Mouse (Mus musculus) CH12.LX (cell line): Measurements from ENCODE around the gene B3gnt2. TPM values are rescaled to one million over a fixed set of nuclear protein-coding genes. Genes with fewer than 3 reads are reported as not detected.

Source experiments
- DNase-seq: peaks from one replicate; pipeline ENCODE4 v3.0.0-alpha.2; 2013; ENCODE audit errors: extremely low read depth
- H3K27ac ChIP-seq: 2 replicates; pipeline ENCODE4 v1.5.1; 2012; ENCODE audit warnings: low read depth, mild to moderate bottlenecking, control low read depth, moderate library complexity; ENCODE audit not compliant: insufficient read depth
- H3K27me3 ChIP-seq: replicated peaks from 2 replicates; pipeline ENCODE3; 2012; ENCODE audit warnings: inconsistent platforms
- H3K36me3 ChIP-seq, 2 experiments: replicated peaks in 1 of 2; 2 replicates each; pipeline versions ENCODE3 to v1.6.1; 2012; ENCODE audit warnings: inconsistent platforms in 1 of 2, low read length in 1 of 2, mild to moderate bottlenecking in 1 of 2, mixed read lengths in 1 of 2, moderate library complexity in 1 of 2; ENCODE audit not compliant: control insufficient read depth in 1 of 2, insufficient read depth in 1 of 2
- H3K4me1 ChIP-seq, 2 experiments: 2 replicates each; pipeline ENCODE4 v1.6.1; 2012; ENCODE audit warnings: inconsistent platforms in 1 of 2, moderate library complexity in 1 of 2; ENCODE audit not compliant: insufficient read depth in 2 of 2, control insufficient read depth in 1 of 2
- H3K4me2 ChIP-seq: 2 replicates; pipeline ENCODE4 v1.6.1; 2012; ENCODE audit warnings: low read depth, mild to moderate bottlenecking, control low read depth; ENCODE audit not compliant: poor library complexity, insufficient read depth, severe bottlenecking
- H3K4me3 ChIP-seq, 3 experiments: fragments of 150-350 bp in 1 of 3; sonication (generic) in 1 of 3; replicated peaks in 1 of 3; 2 replicates each; pipeline versions ENCODE3 to v1.5.1; 2011 to 2012; ENCODE audit warnings: low read depth in 2 of 3, low read length in 2 of 3, mild to moderate bottlenecking in 2 of 3, moderate library complexity in 2 of 3, control low read depth in 1 of 3, improper control_type of control experiment in 1 of 3, inconsistent platforms in 1 of 3, mixed read lengths in 1 of 3; ENCODE audit not compliant: poor library complexity in 1 of 3
- H3K79me2 ChIP-seq: replicated peaks from 2 replicates; pipeline ENCODE4 v1.6.1; 2012; ENCODE audit warnings: mild to moderate bottlenecking, moderate library complexity; ENCODE audit not compliant: control insufficient read depth, poor library complexity, insufficient read depth, severe bottlenecking; ENCODE audit errors: extremely low read depth
- H3K9ac ChIP-seq: 2 replicates; pipeline ENCODE4 v1.6.1; 2012; ENCODE audit warnings: low read depth, mild to moderate bottlenecking, control low read depth, moderate library complexity; ENCODE audit not compliant: insufficient read depth
- H3K9me3 ChIP-seq: replicated peaks from 2 replicates; pipeline ENCODE3; 2012; ENCODE audit warnings: low read length, inconsistent platforms, mixed read lengths
- BHLHE40 ChIP-seq: IDR thresholded peaks from 2 replicates; pipeline ENCODE4 v1.6.1; 2011; ENCODE audit warnings: mild to moderate bottlenecking, low read depth, low read length, improper control_type of control experiment
- CHD1 ChIP-seq: IDR thresholded peaks from 2 replicates; pipeline ENCODE4 v1.6.1; 2012; ENCODE audit warnings: low read depth, low read length, improper control_type of control experiment, inconsistent platforms
- CHD2 ChIP-seq: IDR thresholded peaks from 2 replicates; pipeline ENCODE4 v1.6.1; 2011; ENCODE audit warnings: low read length, improper control_type of control experiment
- CTCF ChIP-seq, 2 experiments: IDR thresholded peaks in 1 of 2; conservative IDR thresholded peaks in 1 of 2; 2 replicates each; pipeline ENCODE4 v1.5.1; 2011 to 2012; ENCODE audit warnings: low read depth in 2 of 2, low read length in 2 of 2, improper control_type of control experiment in 1 of 2, inconsistent platforms in 1 of 2, mild to moderate bottlenecking in 1 of 2, moderate library complexity in 1 of 2
- E2F4 ChIP-seq: IDR thresholded peaks from 2 replicates; pipeline ENCODE4 v1.6.1; 2011; ENCODE audit warnings: low read depth, low read length, improper control_type of control experiment; ENCODE audit not compliant: insufficient replicate concordance
- ELF1 ChIP-seq: IDR thresholded peaks from 2 replicates; pipeline ENCODE4 v1.6.1; 2014; ENCODE audit warnings: low read depth, mild to moderate bottlenecking, inconsistent platforms, low read length, improper control_type of control experiment
- EP300 ChIP-seq: IDR thresholded peaks from 2 replicates; pipeline ENCODE4 v1.6.1; 2011; ENCODE audit warnings: low read length, improper control_type of control experiment
- ETS1 ChIP-seq: conservative IDR thresholded peaks from 2 replicates; pipeline ENCODE4 v1.6.1; 2012; ENCODE audit warnings: low read depth, mild to moderate bottlenecking, inconsistent platforms, low read length, improper control_type of control experiment, moderate library complexity
- GABPA ChIP-seq: IDR thresholded peaks from 2 replicates; pipeline ENCODE4 v1.6.1; 2012; ENCODE audit warnings: low read depth, low read length, improper control_type of control experiment, inconsistent platforms; ENCODE audit not compliant: insufficient replicate concordance
- HCFC1 ChIP-seq: IDR thresholded peaks from 2 replicates; pipeline ENCODE4 v1.6.1; 2012; ENCODE audit warnings: low read depth, mild to moderate bottlenecking, inconsistent platforms, low read length, improper control_type of control experiment
- IRF4 ChIP-seq: IDR thresholded peaks from 2 replicates; pipeline ENCODE4 v1.6.1; 2014; ENCODE audit warnings: low read depth, mild to moderate bottlenecking, inconsistent platforms, low read length, improper control_type of control experiment
- KAT2A ChIP-seq: IDR thresholded peaks from 2 replicates; pipeline ENCODE4 v1.6.1; 2012; ENCODE audit warnings: low read length, improper control_type of control experiment, inconsistent platforms; ENCODE audit not compliant: insufficient replicate concordance
- MAFK ChIP-seq: IDR thresholded peaks from 2 replicates; pipeline ENCODE4 v1.6.1; 2011; ENCODE audit warnings: low read length, improper control_type of control experiment; ENCODE audit not compliant: insufficient replicate concordance
- MAX ChIP-seq: IDR thresholded peaks from 2 replicates; pipeline ENCODE4 v1.6.1; 2011; ENCODE audit warnings: low read length, improper control_type of control experiment
- MAZ ChIP-seq: IDR thresholded peaks from 2 replicates; pipeline ENCODE4 v1.6.1; 2012; ENCODE audit warnings: low read depth, mild to moderate bottlenecking, inconsistent platforms, low read length, improper control_type of control experiment, moderate library complexity
- MEF2A ChIP-seq: IDR thresholded peaks from 2 replicates; pipeline ENCODE4 v1.6.1; 2014; ENCODE audit warnings: low read depth, mild to moderate bottlenecking, inconsistent platforms, low read length, improper control_type of control experiment, borderline replicate concordance
- MXI1 ChIP-seq: IDR thresholded peaks from 2 replicates; pipeline ENCODE4 v1.6.1; 2011; ENCODE audit warnings: mild to moderate bottlenecking, low read depth, low read length, improper control_type of control experiment
- MYC ChIP-seq: IDR thresholded peaks from 2 replicates; pipeline ENCODE4 v1.6.1; 2011; ENCODE audit warnings: low read depth, mild to moderate bottlenecking, improper control_type of control experiment, low read length
- NRF1 ChIP-seq: IDR thresholded peaks from 2 replicates; pipeline ENCODE4 v1.6.1; 2014; ENCODE audit warnings: low read depth, mild to moderate bottlenecking, inconsistent platforms, low read length, improper control_type of control experiment, moderate library complexity
- PAX5 ChIP-seq: IDR thresholded peaks from 2 replicates; pipeline ENCODE4 v1.6.1; 2012; ENCODE audit warnings: low read length, inconsistent platforms, mixed read lengths
- POLR2A ChIP-seq: IDR thresholded peaks from 2 replicates; pipeline ENCODE4 v1.6.1; 2011; ENCODE audit warnings: low read depth, mild to moderate bottlenecking, improper control_type of control experiment, low read length
- POLR2AphosphoS2 ChIP-seq: IDR thresholded peaks from 2 replicates; pipeline ENCODE4 v1.6.1; 2011; ENCODE audit warnings: low read depth, low read length, improper control_type of control experiment
- RAD21 ChIP-seq: IDR thresholded peaks from 2 replicates; pipeline ENCODE4 v1.6.1; 2011; ENCODE audit warnings: low read depth, mild to moderate bottlenecking, low read length, improper control_type of control experiment, moderate library complexity
- RCOR1 ChIP-seq: conservative IDR thresholded peaks from 2 replicates; pipeline ENCODE4 v1.6.1; 2012; ENCODE audit warnings: low read depth, mild to moderate bottlenecking, inconsistent platforms, low read length, improper control_type of control experiment
- TBP ChIP-seq: conservative IDR thresholded peaks from 2 replicates; pipeline ENCODE4 v1.6.1; 2011; ENCODE audit warnings: low read depth, low read length, improper control_type of control experiment
- TCF12 ChIP-seq: IDR thresholded peaks from 2 replicates; pipeline ENCODE4 v1.6.1; 2014; ENCODE audit warnings: low read depth, mild to moderate bottlenecking, inconsistent platforms, low read length, improper control_type of control experiment
- UBTF ChIP-seq: IDR thresholded peaks from 2 replicates; pipeline ENCODE4 v1.6.1; 2012; ENCODE audit warnings: low read depth, mild to moderate bottlenecking, inconsistent platforms, low read length, improper control_type of control experiment, moderate library complexity
- USF1 ChIP-seq: IDR thresholded peaks from 2 replicates; pipeline ENCODE4 v1.6.1; 2014; ENCODE audit warnings: low read depth, mild to moderate bottlenecking, inconsistent platforms, low read length, improper control_type of control experiment
- USF2 ChIP-seq: conservative IDR thresholded peaks from 2 replicates; pipeline ENCODE4 v1.6.1; 2011; ENCODE audit warnings: low read depth, low read length, improper control_type of control experiment
- ZC3H11A ChIP-seq: IDR thresholded peaks from 2 replicates; pipeline ENCODE4 v1.6.1; 2012; ENCODE audit warnings: low read depth, mild to moderate bottlenecking, inconsistent platforms, low read length, improper control_type of control experiment
- ZKSCAN1 ChIP-seq: IDR thresholded peaks from 2 replicates; pipeline ENCODE4 v1.6.1; 2012; ENCODE audit warnings: low read depth, inconsistent platforms, low read length, improper control_type of control experiment, borderline replicate concordance
- ZMIZ1 ChIP-seq: IDR thresholded peaks from 2 replicates; pipeline ENCODE4 v1.6.1; 2012; ENCODE audit warnings: low read depth, mild to moderate bottlenecking, inconsistent platforms, low read length, improper control_type of control experiment
- dilution Hi-C: fragments of 300-500 bp; cut with MboI; formaldehyde crosslinking; loops from 2 replicates; pipeline ENCODE4 v1.14.3; 2020; ENCODE audit warnings: low sequenced_read_pairs; ENCODE audit not compliant: extremely low pct_unique_long_range_greater_than_20kb, extremely low pct_ligation_motif_present
- in situ Hi-C: fragments of 300-500 bp; cut with MboI; formaldehyde crosslinking; loops from 3 replicates; pipeline ENCODE4 v1.14.3; 2019; ENCODE audit warnings: low sequenced_read_pairs, low pct_ligation_motif_present, low pct_unique_long_range_greater_than_20kb, mixed read lengths
- polyA plus RNA-seq: library from polyadenylated mRNA; unstranded; fragments of >175 nt; gene quantifications from 2 replicates; pipeline ENCODE4 v1.2.1, GENCODE M21; 2012; ENCODE audit warnings: low read depth; ENCODE audit not compliant: insufficient read length
- total RNA-seq, 2 experiments: library from RNA; depleted of rRNA; stranded (reverse); fragments of 300-350 nt in 1 of 2; fragments of >200 nt in 1 of 2; gene quantifications; 2 replicates each; pipeline ENCODE4 v1.2.3; 2012 to 2014

B3gnt2 gene
- total and polyA plus RNA-seq, 3 experiments = 74.6 to 96.0 (median 75.2) TPM

DNA sequence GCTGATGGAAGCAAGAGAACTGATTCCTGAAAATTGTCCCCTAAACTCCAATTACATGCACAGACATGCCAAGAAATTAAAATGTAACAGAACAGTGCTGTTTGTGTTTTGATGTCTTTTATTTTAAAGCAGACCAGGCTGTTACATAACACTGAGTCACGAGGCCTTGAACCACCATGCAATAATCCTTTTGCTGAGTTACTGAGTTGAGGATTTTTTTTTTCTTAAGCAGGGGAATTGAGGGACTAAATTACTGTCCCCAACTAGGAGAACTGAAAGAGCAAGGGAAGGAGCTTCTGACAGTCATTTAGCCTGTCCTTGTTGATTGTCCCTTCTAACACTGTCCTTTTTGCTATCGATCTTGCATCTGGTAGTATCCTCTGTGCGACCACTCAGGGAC, 76.3 kb downstream of the B3gnt2 start:
- Histone ChIP-seq H3K9ac (no peak overlapping the region), H3K27me3 (no peaks in the 10 kb centered on the region), H3K4me2 (no peak overlapping the region), H3K4me1 (peaks cover 16 to 66% of the 10 kb centered on the region in 2 experiments), H3K9me3 (no peaks in the 10 kb centered on the region), H3K4me3 (no peak overlapping the region), H3K27ac (no peak overlapping the region), H3K79me2 (no peaks in the 10 kb centered on the region), H3K36me3 (peaks cover 0 to 17% of the 10 kb centered on the region in 2 experiments)
- DNase-seq = no peak
- TF ChIP-seq BHLHE40 = no peak
- no peak for TF ChIP-seq E2F4
- no peak for TF ChIP-seq ZMIZ1
- TF ChIP-seq EP300 = no peak
- no peak for TF ChIP-seq USF2
- no peak for TF ChIP-seq TCF12
- TF ChIP-seq MAFK = no peak
- dilution Hi-C loops = no loop called here
- in situ Hi-C loops = no loop called here

DNA sequence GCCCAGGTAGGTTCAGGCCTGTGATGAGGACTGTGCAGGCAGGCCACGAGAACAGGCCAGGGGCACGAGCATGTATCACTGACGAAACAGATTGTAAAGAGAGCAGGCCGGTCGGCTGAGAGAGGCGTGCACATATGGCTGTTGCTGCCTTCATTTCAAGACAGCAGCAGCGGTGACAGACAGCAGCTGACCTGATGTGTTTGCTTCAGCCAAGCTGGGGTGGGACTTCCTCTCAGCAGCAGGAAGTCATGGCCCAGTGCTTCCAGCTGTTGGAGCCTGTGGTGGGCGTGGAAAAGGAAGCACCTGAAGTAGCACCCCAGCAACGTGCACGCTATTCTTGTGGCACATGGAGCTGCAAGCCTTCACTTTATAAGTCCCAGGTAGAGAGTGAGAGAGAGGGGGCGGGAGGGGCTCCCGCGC, 78.0 kb downstream of the B3gnt2 start:
- peaks cover under 1% of the 10 kb centered on the region for H3K9me3 ChIP-seq
- H3K27ac ChIP-seq = peak overlapping the region; percentile 67
- peak overlapping the region; percentile 64 for H3K9ac ChIP-seq
- H3K27me3 ChIP-seq = no peaks in the 10 kb centered on the region
- peaks cover 17 to 75% of the 10 kb centered on the region in 2 experiments for H3K4me1 ChIP-seq
- H3K79me2 ChIP-seq = no peaks in the 10 kb centered on the region
- H3K36me3 ChIP-seq = peaks cover 0 to 8% of the 10 kb centered on the region in 2 experiments
- H3K4me3 ChIP-seq = peak overlapping the region; percentile 28 to 44 (median 40)
- peak overlapping the region; percentile 64 for H3K4me2 ChIP-seq
- DNase-seq = peak; percentile 96
- in situ Hi-C loops = no loop called here
- dilution Hi-C loops = no loop called here
- peak; percentile 0; the same call in 1 of the 2 replicates for TF ChIP-seq RAD21
- no peak for TF ChIP-seq CHD2
- no peak for TF ChIP-seq ZC3H11A
- TF ChIP-seq MAZ = peak; percentile 60; the same call in 1 of the 2 replicates
- peak; percentile 31; the same call in 1 of the 2 replicates for TF ChIP-seq NRF1
- TF ChIP-seq MEF2A = peak; percentile 84; the same call in 1 of the 2 replicates
- TF ChIP-seq POLR2A = peak; percentile 63
- peak; percentile 53; the same call in 1 of the 2 replicates for TF ChIP-seq EP300
- peak; percentile 99 for TF ChIP-seq MYC
- TF ChIP-seq MAX = peak; percentile 98
- TF ChIP-seq ZKSCAN1 = no peak
- 0 out of 2 replicates have a peak, but pooled peaks have one; percentile 12 for TF ChIP-seq USF1
- peak; percentile 82 for TF ChIP-seq ELF1
- TF ChIP-seq TCF12 = peak; percentile 93
- 0 out of 2 replicates have a peak, but pooled peaks have one; percentile 44 for TF ChIP-seq UBTF
- TF ChIP-seq HCFC1 = peak; percentile 77
- peak; percentile 6; the same call in 1 of the 2 replicates for TF ChIP-seq IRF4
- peak; percentile 72; the same call in 1 of the 2 replicates for TF ChIP-seq RCOR1
- TF ChIP-seq MXI1 = peak; percentile 99
- TF ChIP-seq MAFK = no peak
- TF ChIP-seq POLR2AphosphoS2 = no peak
- TF ChIP-seq CHD1 = no peak
- peak; percentile 58; the same call in 1 of the 2 replicates for TF ChIP-seq KAT2A
- peak; percentile 99 for TF ChIP-seq ETS1
- TF ChIP-seq CTCF (conservative IDR thresholded peaks at IDR 0.05 in 1 of 2, IDR thresholded peaks at IDR 0.05 in 1 of 2; ENCODE audit: low read depth in 2 of 2, low read length in 2 of 2) = no peak
- peak; percentile 95 for TF ChIP-seq BHLHE40
- TF ChIP-seq USF2 = no peak; the same call in 1 of the 2 replicates
- peak; percentile 81 for TF ChIP-seq TBP
- TF ChIP-seq GABPA = no peak
- TF ChIP-seq PAX5 = peak; percentile 82
